Comparison of ENCODE assay signal across 14 mouse cellular contexts in genomic region chr4:45757941-45758340, GRCm38 (mm10).
"Had no signal": no experiment of that assay in that cellular context is flagged by ENCODE, and none has a peak within 500 bp of the region (broad histone marks: within the 10 kb centered on the region; RNA-seq: fewer than 3 reads in every experiment).

No protein-coding gene starts in this region.

- H3K4me3 ChIP-seq: limb, embryonic 15.5 days; liver, embryonic 12.5 days; megakaryocyte, embryonic 14.5 days; midbrain, embryonic 12.5 days; neural tube, embryonic 12.5 days; stomach, embryonic 15.5 days had no signal

- DNase-seq: kidney, postnatal 10 days; lung, embryonic 14.5 days; lung, postnatal 10 days; right cerebral cortex, postnatal 14 days; thymus, adult 2 months; thymus, postnatal 25 days had no signal

- ATAC-seq: inflammation-experienced regulatory T-cells, adult 6 months; liver, embryonic 12.5 days had no signal

- H3K4me1 ChIP-seq: megakaryocyte, embryonic 14.5 days had no signal

- H3K9ac ChIP-seq: limb, embryonic 15.5 days; liver, embryonic 12.5 days; lung, embryonic 14.5 days; midbrain, embryonic 12.5 days; neural tube, embryonic 12.5 days; stomach, embryonic 15.5 days had no signal

- H3K36me3 ChIP-seq: limb, embryonic 15.5 days; liver, embryonic 12.5 days; midbrain, embryonic 12.5 days; neural tube, embryonic 12.5 days; stomach, embryonic 15.5 days had no signal

- H3K9me3 ChIP-seq: limb, embryonic 15.5 days; liver, embryonic 12.5 days; midbrain, embryonic 12.5 days; neural tube, embryonic 12.5 days; stomach, embryonic 15.5 days had no signal

- H3K27me3 ChIP-seq: neural tube, embryonic 12.5 days; stomach, embryonic 15.5 days had no signal

- H3K4me2 ChIP-seq: limb, embryonic 15.5 days; liver, embryonic 12.5 days; lung, embryonic 14.5 days; midbrain, embryonic 12.5 days; neural tube, embryonic 12.5 days; stomach, embryonic 15.5 days had no signal

- H3K27ac ChIP-seq: limb, embryonic 15.5 days; liver, embryonic 12.5 days; macrophage; midbrain, embryonic 12.5 days; neural tube, embryonic 12.5 days; stomach, embryonic 15.5 days had no signal
